Mouse (Mus musculus): ENCODE measurements at regions not wholly inside any gene's neighbourhood (a gene's known extent, or its start where the extent isn't known, plus 50 kb on each side); places are given as distances from the start of the nearest gene placed in this dataset.

GRCm38 (mm10) chr16:62500334-62500733, 286.3 kb downstream of the Nsun3 start:
- 68% methylated on average over 6 of the region's 6 CpGs for WGBS
- no peak for DNase-seq
- no peak for TF ChIP-seq CTCF (IDR thresholded peaks at IDR 0.05; ENCODE audit: insufficient read depth, low read length)
- Histone ChIP-seq H3K4me3 (replicated peaks; ENCODE audit: extremely low read depth, low read depth, low read length) (no peak overlapping the region), H3K4me1 (ENCODE audit: control insufficient read depth, insufficient read depth, low read length) (no peaks in the 10 kb centered on the region)

GRCm38 (mm10) chr16:62498761-62499160, 287.9 kb downstream of the Nsun3 start:
- Histone ChIP-seq H3K4me1 (ENCODE audit: control insufficient read depth, insufficient read depth, low read length) (no peaks in the 10 kb centered on the region), H3K4me3 (replicated peaks; ENCODE audit: extremely low read depth, low read depth, low read length) (no peak overlapping the region)
- no peak for DNase-seq
- 55% methylated on average over 5 of the region's 5 CpGs for WGBS
- no peak for TF ChIP-seq POLR2A (IDR thresholded peaks at IDR 0.05; ENCODE audit: borderline replicate concordance, extremely low read depth, low read depth, low read length)
- no peak for TF ChIP-seq CTCF (IDR thresholded peaks at IDR 0.05; ENCODE audit: insufficient read depth, low read length)

- DNase-seq: no peak
- WGBS: 37% methylated on average over 9 of the region's 9 CpGs
- H3K4me1 ChIP-seq (ENCODE audit: control insufficient read depth, insufficient read depth, low read length): no peaks in the 10 kb centered on the region
- TF ChIP-seq POLR2A (IDR thresholded peaks at IDR 0.05; ENCODE audit: borderline replicate concordance, extremely low read depth, low read depth, low read length): no peak
- TF ChIP-seq CTCF (IDR thresholded peaks at IDR 0.05; ENCODE audit: insufficient read depth, low read length): no peak
- no peak overlapping the region for H3K4me3 ChIP-seq (replicated peaks; ENCODE audit: extremely low read depth, low read depth, low read length)
Observed at GRCm38 (mm10) chr16:62496697-62497096, 289.9 kb downstream of the Nsun3 start.

GRCm38 (mm10) chr16:62470133-62470532, 316.5 kb downstream of the Nsun3 start:
- WGBS: 81% methylated on average over 2 of the region's 2 CpGs
- Histone ChIP-seq H3K4me3 (replicated peaks; ENCODE audit: extremely low read depth, low read depth, low read length) (no peak overlapping the region), H3K4me1 (ENCODE audit: control insufficient read depth, insufficient read depth, low read length) (no peaks in the 10 kb centered on the region)
- DNase-seq: no peak
- TF ChIP-seq CTCF (IDR thresholded peaks at IDR 0.05; ENCODE audit: insufficient read depth, low read length) (no peak), POLR2A (IDR thresholded peaks at IDR 0.05; ENCODE audit: borderline replicate concordance, extremely low read depth, low read depth, low read length) (no peak)

- no peak overlapping the region for H3K4me3 ChIP-seq (replicated peaks; ENCODE audit: extremely low read depth, low read depth, low read length)
- no peak for DNase-seq
- TF ChIP-seq POLR2A (IDR thresholded peaks at IDR 0.05; ENCODE audit: borderline replicate concordance, extremely low read depth, low read depth, low read length) (no peak), CTCF (IDR thresholded peaks at IDR 0.05; ENCODE audit: insufficient read depth, low read length) (no peak)
- WGBS: 46% methylated on average over 3 of the region's 3 CpGs
- no peaks in the 10 kb centered on the region for H3K4me1 ChIP-seq (ENCODE audit: control insufficient read depth, insufficient read depth, low read length)
Observed at GRCm38 (mm10) chr16:62469286-62469685, 317.3 kb downstream of the Nsun3 start.

GRCm38 (mm10) chr16:62468846-62469245, 317.8 kb downstream of the Nsun3 start:
- Histone ChIP-seq H3K4me3 (replicated peaks; ENCODE audit: extremely low read depth, low read depth, low read length) (no peak overlapping the region), H3K4me1 (ENCODE audit: control insufficient read depth, insufficient read depth, low read length) (no peaks in the 10 kb centered on the region)
- DNase-seq: no peak
- WGBS: 46% methylated on average over 3 of the region's 3 CpGs
- no peak for TF ChIP-seq POLR2A (IDR thresholded peaks at IDR 0.05; ENCODE audit: borderline replicate concordance, extremely low read depth, low read depth, low read length)
- TF ChIP-seq CTCF (IDR thresholded peaks at IDR 0.05; ENCODE audit: insufficient read depth, low read length): no peak

- no peak overlapping the region for H3K4me3 ChIP-seq (replicated peaks; ENCODE audit: extremely low read depth, low read depth, low read length)
- WGBS: 29% methylated on average over 4 of the region's 4 CpGs
- TF ChIP-seq POLR2A (IDR thresholded peaks at IDR 0.05; ENCODE audit: borderline replicate concordance, extremely low read depth, low read depth, low read length): no peak
- no peak for TF ChIP-seq CTCF (IDR thresholded peaks at IDR 0.05; ENCODE audit: insufficient read depth, low read length)
- no peak for DNase-seq
- no peaks in the 10 kb centered on the region for H3K4me1 ChIP-seq (ENCODE audit: control insufficient read depth, insufficient read depth, low read length)
Observed at GRCm38 (mm10) chr16:62459949-62460551, 326.6 kb downstream of the Nsun3 start.

- 89% methylated on average over 3 of the region's 3 CpGs for WGBS
- TF ChIP-seq POLR2A (IDR thresholded peaks at IDR 0.05; ENCODE audit: borderline replicate concordance, extremely low read depth, low read depth, low read length) (no peak), CTCF (IDR thresholded peaks at IDR 0.05; ENCODE audit: insufficient read depth, low read length) (no peak)
- Histone ChIP-seq H3K4me3 (replicated peaks; ENCODE audit: extremely low read depth, low read depth, low read length) (no peak overlapping the region), H3K4me1 (ENCODE audit: control insufficient read depth, insufficient read depth, low read length) (no peaks in the 10 kb centered on the region)
- DNase-seq: no peak
Observed at GRCm38 (mm10) chr16:62449735-62450134, 336.9 kb downstream of the Nsun3 start.

- no peak for DNase-seq
- 73% methylated on average over 3 of the region's 3 CpGs for WGBS
- Histone ChIP-seq H3K4me3 (replicated peaks; ENCODE audit: extremely low read depth, low read depth, low read length) (no peak overlapping the region), H3K4me1 (ENCODE audit: control insufficient read depth, insufficient read depth, low read length) (no peaks in the 10 kb centered on the region)
- TF ChIP-seq CTCF (IDR thresholded peaks at IDR 0.05; ENCODE audit: insufficient read depth, low read length) (no peak), POLR2A (IDR thresholded peaks at IDR 0.05; ENCODE audit: borderline replicate concordance, extremely low read depth, low read depth, low read length) (no peak)
Observed at GRCm38 (mm10) chr16:62447380-62447779, 339.2 kb downstream of the Nsun3 start.

GRCm38 (mm10) chr16:62441197-62441596, 345.4 kb downstream of the Nsun3 start:
- TF ChIP-seq POLR2A (IDR thresholded peaks at IDR 0.05; ENCODE audit: borderline replicate concordance, extremely low read depth, low read depth, low read length) (no peak), CTCF (IDR thresholded peaks at IDR 0.05; ENCODE audit: insufficient read depth, low read length) (no peak)
- Histone ChIP-seq H3K4me1 (ENCODE audit: control insufficient read depth, insufficient read depth, low read length) (no peaks in the 10 kb centered on the region), H3K4me3 (replicated peaks; ENCODE audit: extremely low read depth, low read depth, low read length) (no peak overlapping the region)
- 64% methylated on average over 4 of the region's 4 CpGs for WGBS
- DNase-seq: no peak
